Mouse (Mus musculus): Measurements from ENCODE around the gene Thap3. TPM values are rescaled to one million over a fixed set of nuclear protein-coding genes. Genes with fewer than 3 reads are reported as not detected.

The Thap3 gene
- total RNA-seq, 2 experiments from 2014 or later, result 28.8 to 35.8 TPM

DNA sequence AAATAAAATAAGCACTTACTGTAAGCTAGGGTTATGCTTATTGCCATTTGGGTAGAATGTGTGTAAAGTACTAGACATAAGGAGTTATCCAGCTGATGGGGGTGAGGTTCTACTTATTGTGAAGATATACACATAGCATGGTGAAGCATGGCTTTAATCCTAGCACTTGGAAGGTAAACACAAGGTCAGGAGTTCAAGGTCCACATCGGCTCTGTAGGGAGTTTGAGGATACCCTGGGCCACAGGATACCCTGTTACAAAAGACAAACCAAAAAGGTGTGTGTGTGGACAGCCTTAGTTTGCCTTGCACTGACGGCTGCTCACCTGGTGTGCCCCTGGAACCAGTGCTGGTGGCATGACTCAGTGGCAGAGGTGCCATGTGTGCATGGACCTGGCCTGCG is 50.7 kb downstream of the Thap3 start:
- intact Hi-C loops (cut with DNase I), result no loop called here

DNA sequence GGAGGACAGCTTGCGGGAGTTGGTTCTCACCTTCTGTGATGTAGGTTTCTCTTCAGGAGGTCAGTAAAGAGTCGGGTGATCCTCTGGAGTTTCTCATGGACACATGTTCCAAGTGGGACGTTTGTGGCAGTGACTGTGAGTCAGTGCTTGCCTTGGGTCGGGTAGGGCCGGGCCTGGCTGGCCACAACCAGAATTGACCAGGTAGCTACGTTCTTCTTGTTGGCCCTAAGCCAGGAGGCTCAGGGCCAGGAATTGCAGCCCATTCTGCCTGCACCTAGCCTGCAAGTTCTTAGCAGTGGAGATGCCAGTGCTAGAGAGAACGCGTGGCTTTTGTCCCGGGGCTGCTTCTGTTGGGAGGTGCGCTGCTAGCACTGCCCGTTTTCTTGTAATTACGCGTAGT is 51.4 kb downstream of the Thap3 start:
- intact Hi-C loops (cut with DNase I), result no loop called here
- DNase-seq, result no peak

More for the DNA sequence above, 50.7 kb downstream of the Thap3 start:
- DNase-seq, result no peak

DNA sequence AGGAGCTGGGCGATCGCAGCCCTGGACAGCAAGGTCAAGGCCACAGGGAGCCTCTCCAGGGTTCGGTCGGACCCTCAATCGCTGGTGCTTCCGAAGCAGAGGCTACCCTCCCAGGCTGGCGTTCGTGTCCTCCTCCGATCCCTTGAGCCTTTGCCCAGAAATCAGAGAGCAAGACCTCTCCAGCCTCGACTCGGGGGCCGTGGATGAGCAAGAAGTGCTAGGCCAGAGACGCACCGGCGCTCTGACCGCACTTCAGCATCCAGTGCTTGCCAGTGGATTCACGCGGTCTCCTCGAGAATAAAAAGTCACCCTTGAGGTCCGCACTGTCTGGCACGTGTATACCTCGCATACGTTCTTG is 54.6 kb downstream of the Thap3 start:
- DNase-seq, result no peak
- intact Hi-C loops (cut with DNase I), result no loop called here

DNA sequence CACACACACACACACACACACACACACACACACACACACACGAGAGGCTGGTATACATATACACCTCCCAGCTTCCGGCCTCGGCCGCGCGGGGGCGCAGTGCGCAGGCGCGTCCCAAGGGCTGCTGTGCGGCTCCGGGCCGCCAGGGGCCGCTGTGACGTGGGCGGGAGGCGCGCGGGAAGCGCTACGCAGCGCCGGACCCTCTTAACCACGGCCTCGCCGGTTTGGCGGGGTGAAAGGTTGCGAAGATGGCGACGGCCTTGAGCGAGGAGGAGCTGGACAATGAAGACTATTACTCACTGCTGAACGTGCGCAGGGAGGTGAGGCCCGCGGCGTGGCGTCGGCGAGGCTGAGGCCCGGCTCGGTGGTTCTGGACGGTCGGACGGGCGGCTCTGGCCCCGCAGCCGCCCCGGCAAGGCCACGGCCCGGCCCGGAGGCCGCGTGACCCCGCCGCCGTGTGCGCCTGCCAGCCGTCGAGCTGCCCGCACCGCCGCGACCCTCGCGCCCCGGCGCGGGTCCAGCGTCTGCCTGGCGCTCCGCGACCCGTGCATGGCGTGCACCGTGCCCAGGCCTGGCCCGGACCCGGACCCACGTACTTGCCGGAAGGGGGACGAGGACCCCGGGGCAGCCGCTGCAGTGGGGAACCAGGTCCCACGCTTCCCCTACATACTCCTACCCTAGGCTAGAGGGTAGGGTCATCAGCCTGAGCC is 55.1 kb downstream of the Thap3 start, which contains the start of gene Dnajc11:
Gene Dnajc11, plus strand, starts transcription at position 187 of the 710 bp plus-strand sequence.
- intact Hi-C loops (cut with DNase I), result no loop called here
- DNase-seq, result peak; percentile 84 to 95

Other genes starting within 250 kb of the Thap3 start
- gene Camta1, start 127.1 kb downstream of the Thap3 start, total RNA-seq (2021), result 100 to 1,000 TPM in 1 of 2 experiments, 10 to 100 TPM in 1; 93.4 to 109 TPM
- gene Dnajc11, start 55.3 kb downstream of the Thap3 start, total RNA-seq (2021), result 10 to 100 TPM; 54.6 to 58.8 TPM
- gene Phf13, start 7.3 kb upstream of the Thap3 start, total RNA-seq (2021), result 1 to 10 TPM; 3.6 to 4.0 TPM
- 10 to 100 TPM; 77.1 to 91.5 TPM for gene Klhl21, start 19.8 kb upstream of the Thap3 start, total RNA-seq (2021)
- 1 to 10 TPM; 2.5 to 2.8 TPM for gene Zbtb48, start 38.7 kb upstream of the Thap3 start, total RNA-seq (2021)
- gene Tas1r1, start 49.6 kb upstream of the Thap3 start, total RNA-seq (2021), result 1 to 10 TPM in 1 of 2 experiments, under 1 TPM in 1; 0.43 to 1.1 TPM
- 1 to 10 TPM; 8.5 to 10.0 TPM for gene Nol9, start 50.3 kb upstream of the Thap3 start, total RNA-seq (2021)
- gene Plekhg5, start 83.5 kb upstream of the Thap3 start, total RNA-seq (2021), result 1 to 10 TPM; 6.3 to 6.4 TPM
- gene Tnfrsf25, start 126.9 kb upstream of the Thap3 start, total RNA-seq (2021), result under 1 TPM; 0.76 to 0.84 TPM
- gene Espn, start 163.4 kb upstream of the Thap3 start, total RNA-seq (2021), result under 1 TPM; 0.27 to 0.43 TPM
- not detected for gene Hes2, start 169.9 kb upstream of the Thap3 start, total RNA-seq (2021)
- 10 to 100 TPM; 15.0 to 18.5 TPM for gene Acot7, start 189.1 kb upstream of the Thap3 start, total RNA-seq (2021)